Mouse (Mus musculus): ENCODE measurements around the gene Ptprq. TPM values are rescaled to one million over a fixed set of nuclear protein-coding genes. Genes with fewer than 3 reads are reported as not detected.

The Ptprq gene
- polyA plus RNA-seq, 1 experiment from 2014 or later, result not detected

- H3K27ac ChIP-seq (replicated peaks), result no peak overlapping the region
- no peaks in the 10 kb centered on the region for H3K4me1 ChIP-seq
- DNase-seq (ENCODE audit: low spot score), result no peak
- no peaks in the 10 kb centered on the region for H3K9me3 ChIP-seq
- H3K36me3 ChIP-seq (replicated peaks), result no peaks in the 10 kb centered on the region
- no peaks in the 10 kb centered on the region for H3K27me3 ChIP-seq (replicated peaks; ENCODE audit: low read depth, poor library complexity, severe bottlenecking)
- no peak overlapping the region for H3K4me3 ChIP-seq
- 90% methylated on average over 3 of the region's 3 CpGs for WGBS
Observed at GRCm38 (mm10) chr10:107700944-107701343, 18.9 kb downstream of the Ptprq start.

GRCm38 (mm10) chr10:107698716-107699115 is 21.1 kb downstream of the Ptprq start:
- H3K27me3 ChIP-seq (replicated peaks; ENCODE audit: low read depth, poor library complexity, severe bottlenecking), result no peaks in the 10 kb centered on the region
- H3K9me3 ChIP-seq, result no peaks in the 10 kb centered on the region
- no peak for DNase-seq (ENCODE audit: low spot score)
- no peaks in the 10 kb centered on the region for H3K4me1 ChIP-seq
- WGBS, result 80% methylated on average over 2 of the region's 2 CpGs
- no peak overlapping the region for H3K27ac ChIP-seq (replicated peaks)
- H3K4me3 ChIP-seq, result no peak overlapping the region
- no peaks in the 10 kb centered on the region for H3K36me3 ChIP-seq (replicated peaks)

- no peak for DNase-seq (ENCODE audit: low spot score)
- Histone ChIP-seq H3K27me3 (replicated peaks; ENCODE audit: low read depth, poor library complexity, severe bottlenecking) (no peaks in the 10 kb centered on the region), H3K9me3 (no peaks in the 10 kb centered on the region), H3K36me3 (replicated peaks) (no peaks in the 10 kb centered on the region), H3K4me1 (no peaks in the 10 kb centered on the region), H3K4me3 (no peak overlapping the region), H3K27ac (replicated peaks) (no peak overlapping the region)
- WGBS, result 85% methylated on average over 5 of the region's 5 CpGs
Observed at GRCm38 (mm10) chr10:107697177-107697576, 22.7 kb downstream of the Ptprq start.

GRCm38 (mm10) chr10:107687382-107687781 is 32.5 kb downstream of the Ptprq start:
- H3K4me1 ChIP-seq, result no peaks in the 10 kb centered on the region
- H3K4me3 ChIP-seq, result no peak overlapping the region
- no peaks in the 10 kb centered on the region for H3K9me3 ChIP-seq
- H3K36me3 ChIP-seq (replicated peaks), result no peaks in the 10 kb centered on the region
- no peaks in the 10 kb centered on the region for H3K27me3 ChIP-seq (replicated peaks; ENCODE audit: low read depth, poor library complexity, severe bottlenecking)
- 81% methylated on average over 6 of the region's 6 CpGs for WGBS
- DNase-seq (ENCODE audit: low spot score), result no peak
- no peak overlapping the region for H3K27ac ChIP-seq (replicated peaks)

- DNase-seq (ENCODE audit: low spot score), result peak; percentile 19
- Histone ChIP-seq H3K27ac (replicated peaks) (peak overlapping the region; percentile 65; the same call in 1 of the 2 replicates), H3K9me3 (no peaks in the 10 kb centered on the region), H3K4me3 (no peak overlapping the region), H3K4me1 (peaks cover 10% of the 10 kb centered on the region), H3K36me3 (replicated peaks) (no peaks in the 10 kb centered on the region), H3K27me3 (replicated peaks; ENCODE audit: low read depth, poor library complexity, severe bottlenecking) (no peaks in the 10 kb centered on the region)
- WGBS, result 40% methylated on average over 1 of the region's 1 CpGs
Observed at GRCm38 (mm10) chr10:107675994-107676393, 43.9 kb downstream of the Ptprq start.

- Histone ChIP-seq H3K27me3 (replicated peaks; ENCODE audit: low read depth, poor library complexity, severe bottlenecking) (no peaks in the 10 kb centered on the region), H3K9me3 (no peaks in the 10 kb centered on the region)
- WGBS, result 84% methylated on average over 4 of the region's 4 CpGs
Observed at GRCm38 (mm10) chr10:107668374-107669094, 51.3 kb downstream of the Ptprq start.

GRCm38 (mm10) chr10:107662372-107663065 is 57.3 kb downstream of the Ptprq start:
- H3K4me3 ChIP-seq, result no peak overlapping the region
- no peaks in the 10 kb centered on the region for H3K36me3 ChIP-seq (replicated peaks)
- H3K9me3 ChIP-seq, result no peaks in the 10 kb centered on the region
- peak; percentile 18 for DNase-seq (ENCODE audit: low spot score)
- no peaks in the 10 kb centered on the region; the same call in 1 of the 2 replicates for H3K4me1 ChIP-seq
- H3K27me3 ChIP-seq (replicated peaks; ENCODE audit: low read depth, poor library complexity, severe bottlenecking), result no peaks in the 10 kb centered on the region
- 67% methylated on average over 5 of the region's 5 CpGs for WGBS
- H3K27ac ChIP-seq (replicated peaks), result no peak overlapping the region

More at GRCm38 (mm10) chr10:107668374-107669094, 51.3 kb downstream of the Ptprq start:
- no peaks in the 10 kb centered on the region for H3K36me3 ChIP-seq (replicated peaks)
- no peak overlapping the region for H3K27ac ChIP-seq (replicated peaks)
- no peaks in the 10 kb centered on the region for H3K4me1 ChIP-seq
- no peak for DNase-seq (ENCODE audit: low spot score)
- H3K4me3 ChIP-seq, result no peak overlapping the region

GRCm38 (mm10) chr10:107661970-107662369 is 57.9 kb downstream of the Ptprq start:
- H3K27ac ChIP-seq (replicated peaks), result no peak overlapping the region
- no peak overlapping the region for H3K4me3 ChIP-seq
- H3K27me3 ChIP-seq (replicated peaks; ENCODE audit: low read depth, poor library complexity, severe bottlenecking), result no peaks in the 10 kb centered on the region
- WGBS, result 92% methylated on average over 3 of the region's 3 CpGs
- no peak for DNase-seq (ENCODE audit: low spot score)
- no peaks in the 10 kb centered on the region for H3K36me3 ChIP-seq (replicated peaks)
- no peaks in the 10 kb centered on the region; the same call in 1 of the 2 replicates for H3K4me1 ChIP-seq
- no peaks in the 10 kb centered on the region for H3K9me3 ChIP-seq

GRCm38 (mm10) chr10:107659141-107659540 is 60.7 kb downstream of the Ptprq start:
- WGBS, result 93% methylated on average over 2 of the region's 2 CpGs
- DNase-seq (ENCODE audit: low spot score), result no peak
- Histone ChIP-seq H3K4me1 (no peaks in the 10 kb centered on the region; the same call in 1 of the 2 replicates), H3K27me3 (replicated peaks; ENCODE audit: low read depth, poor library complexity, severe bottlenecking) (no peaks in the 10 kb centered on the region), H3K27ac (replicated peaks) (no peak overlapping the region), H3K4me3 (no peak overlapping the region), H3K9me3 (no peaks in the 10 kb centered on the region), H3K36me3 (replicated peaks) (no peaks in the 10 kb centered on the region)

GRCm38 (mm10) chr10:107649687-107650086 is 70.2 kb downstream of the Ptprq start:
- no peaks in the 10 kb centered on the region for H3K9me3 ChIP-seq
- H3K4me3 ChIP-seq, result no peak overlapping the region
- no peaks in the 10 kb centered on the region for H3K27me3 ChIP-seq (replicated peaks; ENCODE audit: low read depth, poor library complexity, severe bottlenecking)
- 92% methylated on average over 2 of the region's 2 CpGs for WGBS
- no peaks in the 10 kb centered on the region for H3K36me3 ChIP-seq (replicated peaks)
- no peak for DNase-seq (ENCODE audit: low spot score)
- no peak overlapping the region for H3K27ac ChIP-seq (replicated peaks)
- no peaks in the 10 kb centered on the region for H3K4me1 ChIP-seq

GRCm38 (mm10) chr10:107628104-107628503 is 91.7 kb downstream of the Ptprq start:
- 82% methylated on average over 3 of the region's 3 CpGs for WGBS
- Histone ChIP-seq H3K4me3 (no peak overlapping the region), H3K27me3 (replicated peaks; ENCODE audit: low read depth, poor library complexity, severe bottlenecking) (no peaks in the 10 kb centered on the region), H3K9me3 (no peaks in the 10 kb centered on the region), H3K27ac (replicated peaks) (no peak overlapping the region), H3K36me3 (replicated peaks) (no peaks in the 10 kb centered on the region), H3K4me1 (no peaks in the 10 kb centered on the region)
- no peak for DNase-seq (ENCODE audit: low spot score)

- no peak for DNase-seq (ENCODE audit: low spot score)
- H3K36me3 ChIP-seq (replicated peaks), result no peaks in the 10 kb centered on the region
- 72% methylated on average over 1 of the region's 1 CpGs for WGBS
- H3K4me3 ChIP-seq, result no peak overlapping the region
- no peak overlapping the region for H3K27ac ChIP-seq (replicated peaks)
- H3K27me3 ChIP-seq (replicated peaks; ENCODE audit: low read depth, poor library complexity, severe bottlenecking), result no peaks in the 10 kb centered on the region
- H3K4me1 ChIP-seq, result no peaks in the 10 kb centered on the region
- no peaks in the 10 kb centered on the region for H3K9me3 ChIP-seq
Observed at GRCm38 (mm10) chr10:107626648-107627047, 93.2 kb downstream of the Ptprq start.

GRCm38 (mm10) chr10:107624211-107624610 is 95.6 kb downstream of the Ptprq start:
- no peak overlapping the region for H3K27ac ChIP-seq (replicated peaks)
- H3K27me3 ChIP-seq (replicated peaks; ENCODE audit: low read depth, poor library complexity, severe bottlenecking), result no peaks in the 10 kb centered on the region
- H3K36me3 ChIP-seq (replicated peaks), result no peaks in the 10 kb centered on the region
- H3K4me3 ChIP-seq, result no peak overlapping the region
- H3K9me3 ChIP-seq, result no peaks in the 10 kb centered on the region
- H3K4me1 ChIP-seq, result no peaks in the 10 kb centered on the region
- 84% methylated on average over 4 of the region's 4 CpGs for WGBS
- DNase-seq (ENCODE audit: low spot score), result no peak
